Mouse (Mus musculus) MEL (cell line): ENCODE results near the gene Erg. TPM values are rescaled to one million over a fixed set of nuclear protein-coding genes. Genes with fewer than 3 reads are reported as not detected.

Experiments used
- DNase-seq: peaks from one replicate; pipeline ENCODE4 v3.0.0; 2011; ENCODE audit warnings: low read depth, low spot score
- H3K27ac ChIP-seq: 2 replicates; pipeline ENCODE4 v1.5.1; 2012; ENCODE audit warnings: low read depth, mild to moderate bottlenecking, control low read depth, low read length, moderate library complexity; ENCODE audit not compliant: control insufficient read depth
- H3K27me3 ChIP-seq, 2 experiments: fragments of 150-350 bp in 1 of 2; sonication (generic) in 1 of 2; 2 replicates each; pipeline ENCODE4 v1.6.1; 2012; ENCODE audit warnings: low read length in 2 of 2, mild to moderate bottlenecking in 2 of 2, improper control_type of control experiment in 1 of 2, moderate library complexity in 1 of 2; ENCODE audit not compliant: insufficient read depth in 2 of 2, control insufficient read depth in 1 of 2
- H3K36me3 ChIP-seq, 2 experiments: 2 replicates each; pipeline ENCODE4 v1.6.1; 2012 to 2014; ENCODE audit warnings: low read length in 2 of 2, improper control_type of control experiment in 1 of 2, inconsistent platforms in 1 of 2, mild to moderate bottlenecking in 1 of 2; ENCODE audit not compliant: insufficient read depth in 2 of 2, control insufficient read depth in 1 of 2
- H3K4me1 ChIP-seq, 2 experiments: fragments of 150-350 bp in 1 of 2; sonication (generic) in 1 of 2; 2 replicates each; pipeline ENCODE4 v1.6.1; 2012; ENCODE audit warnings: low read length in 2 of 2, improper control_type of control experiment in 1 of 2, mild to moderate bottlenecking in 1 of 2; ENCODE audit not compliant: insufficient read depth in 2 of 2, control insufficient read depth in 1 of 2
- H3K4me3 ChIP-seq, 2 experiments: fragments of 150-350 bp in 1 of 2; sonication (generic) in 1 of 2; 2 replicates each; pipeline ENCODE4 v1.5.1; 2012; ENCODE audit warnings: low read depth in 2 of 2, low read length in 2 of 2, mild to moderate bottlenecking in 2 of 2, moderate library complexity in 2 of 2, control low read depth in 1 of 2, improper control_type of control experiment in 1 of 2; ENCODE audit not compliant: control insufficient read depth in 1 of 2, insufficient read depth in 1 of 2
- H3K79me2 ChIP-seq: 2 replicates; pipeline ENCODE4 v1.6.1; 2012; ENCODE audit warnings: mild to moderate bottlenecking, low read length, moderate library complexity; ENCODE audit not compliant: control insufficient read depth, poor library complexity, insufficient read depth
- H3K9ac ChIP-seq: 2 replicates; pipeline ENCODE4 v1.6.1; 2012; ENCODE audit warnings: low read depth, mild to moderate bottlenecking, control low read depth, low read length, moderate library complexity; ENCODE audit not compliant: control insufficient read depth, poor library complexity, severe bottlenecking
- H3K9me3 ChIP-seq: fragments of 150-350 bp; sonication (generic); replicated peaks from 2 replicates; pipeline ENCODE4 v1.6.1; 2012; ENCODE audit warnings: mild to moderate bottlenecking, low read length, improper control_type of control experiment, moderate library complexity; ENCODE audit not compliant: insufficient read depth
- BHLHE40 ChIP-seq: IDR thresholded peaks from 2 replicates; pipeline ENCODE4 v1.6.1; 2012; ENCODE audit warnings: low read depth, mild to moderate bottlenecking, inconsistent platforms, low read length, improper control_type of control experiment, borderline replicate concordance
- CTCF ChIP-seq, 3 experiments: IDR thresholded peaks in 2 of 3; conservative IDR thresholded peaks in 1 of 3; 2 replicates each; pipeline ENCODE4 v1.5.1; 2011 to 2012; ENCODE audit warnings: low read length in 3 of 3, low read depth in 2 of 3, mild to moderate bottlenecking in 2 of 3, improper control_type of control experiment in 1 of 3, inconsistent platforms in 1 of 3, mixed read lengths in 1 of 3, moderate library complexity in 1 of 3; ENCODE audit not compliant: control insufficient read depth in 1 of 3, insufficient read depth in 1 of 3, poor library complexity in 1 of 3, severe bottlenecking in 1 of 3
- EP300 ChIP-seq, 2 experiments: IDR thresholded peaks; 2 replicates each; pipeline ENCODE4 v1.6.1; 2011; ENCODE audit warnings: improper control_type of control experiment in 2 of 2, low read length in 2 of 2, low read depth in 1 of 2, mild to moderate bottlenecking in 1 of 2
- ETS1 ChIP-seq: IDR thresholded peaks from 2 replicates; pipeline ENCODE4 v1.6.1; 2012; ENCODE audit warnings: low read depth, mild to moderate bottlenecking, inconsistent platforms, low read length, improper control_type of control experiment, moderate library complexity
- GATA1 ChIP-seq: IDR thresholded peaks from 2 replicates; pipeline ENCODE4 v1.6.1; 2011; ENCODE audit warnings: low read depth, low read length, improper control_type of control experiment
- MAFK ChIP-seq: IDR thresholded peaks from 2 replicates; pipeline ENCODE4 v1.6.1; 2011; ENCODE audit warnings: low read depth, mild to moderate bottlenecking, low read length, improper control_type of control experiment, borderline replicate concordance
- MAX ChIP-seq: IDR thresholded peaks from 2 replicates; pipeline ENCODE4 v1.6.1; 2011; ENCODE audit warnings: low read length, improper control_type of control experiment
- MXI1 ChIP-seq: IDR thresholded peaks from 2 replicates; pipeline ENCODE4 v1.6.1; 2011; ENCODE audit warnings: mild to moderate bottlenecking, low read depth, low read length, improper control_type of control experiment
- MYC ChIP-seq: IDR thresholded peaks from 2 replicates; pipeline ENCODE4 v1.6.1; 2011; ENCODE audit warnings: low read depth, mild to moderate bottlenecking, low read length, improper control_type of control experiment, moderate library complexity
- NELFE ChIP-seq: IDR thresholded peaks from 2 replicates; pipeline ENCODE4 v1.6.1; 2011; ENCODE audit warnings: low read depth, low read length, improper control_type of control experiment
- POLR2AphosphoS5 ChIP-seq: IDR thresholded peaks from 2 replicates; pipeline ENCODE4 v1.6.1; 2012; ENCODE audit warnings: low read depth, borderline replicate concordance, mild to moderate bottlenecking, inconsistent platforms, low read length, moderate library complexity, mixed read lengths
- RAD21 ChIP-seq: IDR thresholded peaks from 2 replicates; pipeline ENCODE4 v1.6.1; 2011; ENCODE audit warnings: mild to moderate bottlenecking, low read depth, low read length, improper control_type of control experiment
- RCOR1 ChIP-seq: IDR thresholded peaks from 2 replicates; pipeline ENCODE4 v1.6.1; 2012; ENCODE audit warnings: low read depth, mild to moderate bottlenecking, inconsistent platforms, low read length, improper control_type of control experiment
- SMC3 ChIP-seq: IDR thresholded peaks from 2 replicates; pipeline ENCODE4 v1.6.1; 2011; ENCODE audit warnings: low read depth, low read length, improper control_type of control experiment
- TBP ChIP-seq: IDR thresholded peaks from 2 replicates; pipeline ENCODE4 v1.8.0; 2011; ENCODE audit warnings: low read depth, low read length, improper control_type of control experiment
- USF1 ChIP-seq: IDR thresholded peaks from 2 replicates; pipeline ENCODE4 v1.6.1; 2014; ENCODE audit warnings: low read depth, mild to moderate bottlenecking, inconsistent platforms, low read length, improper control_type of control experiment, moderate library complexity
- ZMIZ1 ChIP-seq: IDR thresholded peaks from 2 replicates; pipeline ENCODE4 v1.6.1; 2012; ENCODE audit warnings: low read depth, mild to moderate bottlenecking, inconsistent platforms, low read length, improper control_type of control experiment, moderate library complexity
- ZNF384 ChIP-seq: IDR thresholded peaks from 2 replicates; pipeline ENCODE4 v1.6.1; 2012; ENCODE audit warnings: low read depth, mild to moderate bottlenecking, inconsistent platforms, low read length, improper control_type of control experiment
- polyA plus RNA-seq, 2 experiments: library from polyadenylated mRNA; stranded (reverse) in 1 of 2; unstranded in 1 of 2; fragments of >175 nt in 1 of 2; fragments of >200 nt in 1 of 2; gene quantifications; 2 replicates each; pipeline versions ENCODE4 v1.2.1 to v1.2.4; 2012; ENCODE audit warnings: low replicate concordance in 2 of 2, low read depth in 1 of 2; ENCODE audit not compliant: insufficient read length in 2 of 2, insufficient read depth in 1 of 2, missing spikeins in 1 of 2
- total RNA-seq: library from RNA; depleted of rRNA; stranded (reverse); fragments of 300-350 nt; gene quantifications from 2 replicates; pipeline ENCODE4 v1.2.3, GENCODE M21; 2012

The Erg gene
- total and polyA plus RNA-seq, 3 experiments, result 0.11 to 0.27 TPM; not detected in 1

DNA sequence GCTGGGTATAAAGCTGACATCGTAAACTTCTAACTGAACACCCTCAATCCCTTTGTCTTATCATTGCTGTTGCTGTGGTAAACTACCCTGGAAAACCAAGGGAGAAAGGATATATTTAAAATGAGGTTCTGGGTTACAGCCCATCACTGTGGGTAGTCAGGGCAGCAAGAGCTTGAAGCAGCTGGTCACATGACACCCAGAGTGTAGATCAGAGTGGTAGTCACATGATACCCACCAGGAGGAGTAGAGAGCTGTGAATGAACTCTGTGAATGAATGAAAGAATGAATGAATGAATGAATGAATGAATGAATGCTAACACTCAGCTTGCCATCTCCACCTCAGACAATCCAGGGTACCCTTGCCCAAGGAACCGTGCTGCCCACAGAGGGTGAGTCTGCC lies 28.1 kb upstream of the Erg start:
- TF ChIP-seq USF1, result peak; percentile 65; the same call in 1 of the 2 replicates
- no peak for TF ChIP-seq ZMIZ1
- no peak for TF ChIP-seq MAFK
- no peak for TF ChIP-seq CTCF (IDR thresholded peaks at IDR 0.05 in 2 of 3, conservative IDR thresholded peaks at IDR 0.05 in 1 of 3; ENCODE audit: control insufficient read depth in 1 of 3, insufficient read depth in 1 of 3, low read depth in 2 of 3, low read length in 3 of 3, poor library complexity in 1 of 3, severe bottlenecking in 1 of 3)
- no peak for TF ChIP-seq BHLHE40
- H3K27me3 ChIP-seq, result no peaks in the 10 kb centered on the region
- H3K9ac ChIP-seq, result no peak overlapping the region
- no peaks in the 10 kb centered on the region for H3K36me3 ChIP-seq
- no peak overlapping the region for H3K27ac ChIP-seq
- H3K4me1 ChIP-seq, result no peaks in the 10 kb centered on the region
- DNase-seq, result no peak
- no peaks in the 10 kb centered on the region for H3K9me3 ChIP-seq
- H3K79me2 ChIP-seq, result no peaks in the 10 kb centered on the region
- H3K4me3 ChIP-seq, result no peak overlapping the region

DNA sequence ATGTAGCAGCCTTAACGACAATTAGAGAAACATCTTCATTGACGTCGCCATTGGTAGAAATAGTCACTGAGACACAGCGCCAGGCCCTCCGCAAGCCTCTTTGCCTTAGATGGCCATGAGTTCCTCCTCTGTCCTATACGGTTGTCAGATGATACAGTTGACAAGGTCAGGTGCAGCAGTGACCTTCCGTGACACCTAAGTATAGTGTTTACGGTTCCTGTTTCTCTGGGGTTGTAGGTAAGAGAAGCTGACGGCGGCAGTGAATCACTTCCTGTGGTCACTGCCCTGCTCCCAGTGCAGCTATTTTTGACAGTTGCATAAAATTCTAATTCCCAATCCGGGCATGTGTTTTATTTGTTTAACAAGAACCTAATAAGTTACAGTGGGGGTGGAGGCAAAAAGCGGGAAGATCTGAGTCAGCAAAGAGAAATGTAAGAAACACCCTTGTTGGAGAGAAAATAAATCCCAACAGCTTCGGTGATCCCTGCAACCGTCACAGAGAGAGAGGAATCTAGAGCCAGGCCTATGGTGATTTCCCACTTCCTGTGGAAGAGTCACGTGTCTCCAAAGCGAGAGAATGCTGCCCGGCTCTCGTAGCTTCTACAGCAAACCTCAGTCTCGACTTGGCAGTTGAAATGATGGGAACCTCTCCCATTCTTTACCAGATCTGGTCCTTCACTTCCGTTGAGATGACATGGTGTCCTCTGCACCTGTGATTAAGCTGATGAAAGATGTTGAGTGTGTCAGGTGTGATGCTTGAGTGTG lies 25.8 kb upstream of the Erg start:
- no peak for TF ChIP-seq MYC
- no peak for TF ChIP-seq ETS1
- TF ChIP-seq ZNF384, result no peak
- TF ChIP-seq POLR2AphosphoS5, result no peak
- TF ChIP-seq MXI1, result no peak
- TF ChIP-seq TBP, result no peak
- TF ChIP-seq MAX, result no peak
- no peak for TF ChIP-seq NELFE
- no peak for TF ChIP-seq GATA1
- TF ChIP-seq SMC3, result no peak
- TF ChIP-seq EP300 (IDR thresholded peaks at IDR 0.05; ENCODE audit: low read depth in 1 of 2, low read length in 2 of 2), result no peak
- TF ChIP-seq RAD21, result no peak
- no peak for TF ChIP-seq RCOR1
- TF ChIP-seq MAFK, result no peak
- H3K9ac ChIP-seq, result no peak overlapping the region
- H3K4me1 ChIP-seq, result no peaks in the 10 kb centered on the region
- no peaks in the 10 kb centered on the region for H3K27me3 ChIP-seq
- H3K4me3 ChIP-seq, result no peak overlapping the region
- no peaks in the 10 kb centered on the region for H3K79me2 ChIP-seq
- no peak overlapping the region for H3K27ac ChIP-seq
- H3K36me3 ChIP-seq, result no peaks in the 10 kb centered on the region
- H3K9me3 ChIP-seq, result no peaks in the 10 kb centered on the region
- DNase-seq, result no peak
